Mouse (Mus musculus) common myeloid progenitor, adult 5-6 weeks (primary cell): ENCODE results near the gene Rad51b. TPM values are rescaled to one million over a fixed set of nuclear protein-coding genes. Genes with fewer than 3 reads are reported as not detected.

ENCODE experiments used
- ATAC-seq: replicated peaks from 2 replicates; pipeline ENCODE4 v1.8.0; 2016; ENCODE audit warnings: low read depth, mild to moderate bottlenecking, moderate TSS enrichment, inconsistent platforms; ENCODE audit not compliant: poor library complexity, severe bottlenecking
- total RNA-seq: library from RNA; stranded (forward); fragments of 200-1000, 187-1606 nt; gene quantifications from 2 replicates; pipeline ENCODE4 v1.2.3, GENCODE M21; 2017

The Rad51b gene
- total RNA-seq, 1 experiment from 2014 or later, result 10.8 TPM

DNA sequence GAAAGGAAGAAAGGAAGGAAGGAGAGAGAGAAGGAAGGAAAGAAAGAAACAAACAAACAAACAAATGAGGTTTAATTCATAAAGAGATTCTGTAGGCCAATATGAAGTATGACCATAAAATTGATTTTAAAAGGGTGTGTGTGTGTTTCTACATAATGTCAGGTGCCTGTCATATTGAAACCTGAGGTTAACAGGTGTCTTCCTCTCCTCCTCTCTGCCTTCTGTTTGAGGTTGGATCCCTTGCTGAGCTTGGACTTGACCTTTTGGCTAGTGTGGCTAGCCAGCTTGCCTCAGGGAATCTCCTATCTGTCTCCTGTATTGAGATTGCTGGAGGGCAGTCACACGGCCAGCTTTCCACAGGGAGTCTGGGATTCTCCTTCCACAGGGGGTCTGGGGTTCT, 506.6 kb downstream of the Rad51b start:
- ATAC-seq, result no peak

DNA sequence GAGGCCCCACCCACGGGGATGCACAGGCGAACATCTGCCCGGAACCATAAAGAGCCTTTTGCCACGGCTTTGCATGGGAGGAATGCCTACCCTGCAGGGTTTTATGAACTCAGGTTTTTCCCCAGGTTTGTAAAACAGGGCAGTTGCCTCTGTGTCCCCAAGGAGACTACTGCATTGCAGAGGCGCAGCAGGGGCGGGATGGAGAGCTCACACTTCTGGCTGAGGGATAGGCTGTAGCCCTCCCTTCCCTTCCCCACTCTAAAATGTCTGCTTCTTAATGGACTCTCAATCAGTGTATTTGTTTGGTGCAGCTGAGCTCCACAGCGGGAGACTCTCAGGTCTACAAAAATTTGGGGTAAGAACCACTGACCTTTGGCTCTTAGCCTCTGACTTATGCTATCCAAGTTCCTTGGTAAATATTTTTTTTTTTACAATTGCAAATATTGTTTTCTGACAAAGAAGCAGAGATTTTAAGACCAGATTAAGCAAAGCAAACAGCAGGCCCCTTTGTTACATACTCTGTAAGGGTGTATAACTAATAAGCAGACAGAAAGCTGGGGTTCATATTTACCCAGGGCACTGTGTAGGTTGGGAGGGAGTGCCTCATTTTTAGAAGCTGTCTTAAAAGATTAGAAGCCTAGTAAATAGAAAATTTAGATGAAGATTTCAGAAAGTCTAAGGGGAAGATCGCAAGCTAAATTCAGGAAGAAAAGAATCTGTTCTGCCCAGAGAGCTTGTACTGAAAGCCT, 507.9 kb downstream of the Rad51b start:
- no peak for ATAC-seq

DNA sequence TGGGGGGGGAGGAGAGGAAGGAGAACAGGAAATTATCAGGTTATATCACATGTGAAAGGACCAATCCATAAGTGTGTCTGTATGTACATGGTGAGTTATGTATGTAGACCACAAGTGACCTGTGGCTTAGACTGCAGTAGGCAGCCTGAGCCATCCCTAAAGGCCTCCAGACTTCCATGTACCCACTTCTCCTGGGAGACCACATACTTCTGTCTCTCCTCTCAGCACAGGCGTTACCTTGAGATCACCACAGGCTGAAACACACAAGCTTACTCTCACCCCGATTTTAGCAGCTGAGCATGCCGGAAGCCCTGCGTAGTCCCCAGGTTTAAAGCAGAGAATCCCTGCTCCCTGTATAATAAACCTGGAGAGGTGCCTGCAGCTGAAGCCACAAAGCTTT, 509.9 kb downstream of the Rad51b start:
- ATAC-seq, result no peak

DNA sequence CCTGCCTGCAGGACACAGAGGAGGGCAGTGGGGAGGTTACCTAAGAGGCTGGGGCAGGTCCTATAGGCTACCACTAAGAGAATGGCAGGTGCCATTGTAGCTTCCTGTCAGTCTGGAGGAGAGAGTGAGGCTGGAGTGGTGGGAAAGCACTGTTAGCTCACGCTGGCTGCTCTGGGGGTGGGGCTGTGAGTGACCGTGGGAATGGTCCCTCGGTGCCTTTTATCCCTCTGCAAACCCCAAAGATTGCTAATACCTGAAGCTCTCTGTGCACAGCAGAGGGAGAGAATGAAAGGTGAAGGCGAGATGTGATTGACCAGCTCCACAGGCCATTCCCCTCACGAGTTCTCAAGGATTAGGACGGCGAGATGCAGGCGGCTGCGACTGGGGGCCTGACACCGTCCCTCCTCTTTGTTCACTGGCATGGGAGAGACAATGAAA, 510.3 kb downstream of the Rad51b start:
- no peak for ATAC-seq

DNA sequence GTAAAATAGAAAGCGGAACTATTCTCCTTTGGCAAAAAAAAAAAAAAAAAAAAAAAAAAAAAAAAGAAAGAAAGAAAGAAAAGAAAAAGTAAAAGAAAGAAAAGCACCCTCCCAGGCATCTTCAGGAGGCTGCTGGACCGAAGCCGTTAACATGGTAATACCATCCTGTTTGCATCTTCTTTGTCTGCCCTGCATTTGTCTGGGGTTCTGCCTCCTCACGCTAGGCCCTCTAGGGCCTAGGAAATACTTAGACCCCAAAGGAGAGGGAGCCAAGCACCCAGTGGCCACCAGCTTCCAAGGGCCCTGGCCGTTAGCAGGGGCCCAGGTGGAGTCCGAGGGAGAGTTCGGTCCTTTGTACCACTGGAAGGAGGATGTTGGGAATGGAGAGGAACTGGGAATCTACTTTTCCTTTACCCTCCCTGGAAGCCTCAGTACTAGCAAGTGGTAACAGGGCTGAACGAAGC, 510.9 kb downstream of the Rad51b start:
- ATAC-seq, result no peak

DNA sequence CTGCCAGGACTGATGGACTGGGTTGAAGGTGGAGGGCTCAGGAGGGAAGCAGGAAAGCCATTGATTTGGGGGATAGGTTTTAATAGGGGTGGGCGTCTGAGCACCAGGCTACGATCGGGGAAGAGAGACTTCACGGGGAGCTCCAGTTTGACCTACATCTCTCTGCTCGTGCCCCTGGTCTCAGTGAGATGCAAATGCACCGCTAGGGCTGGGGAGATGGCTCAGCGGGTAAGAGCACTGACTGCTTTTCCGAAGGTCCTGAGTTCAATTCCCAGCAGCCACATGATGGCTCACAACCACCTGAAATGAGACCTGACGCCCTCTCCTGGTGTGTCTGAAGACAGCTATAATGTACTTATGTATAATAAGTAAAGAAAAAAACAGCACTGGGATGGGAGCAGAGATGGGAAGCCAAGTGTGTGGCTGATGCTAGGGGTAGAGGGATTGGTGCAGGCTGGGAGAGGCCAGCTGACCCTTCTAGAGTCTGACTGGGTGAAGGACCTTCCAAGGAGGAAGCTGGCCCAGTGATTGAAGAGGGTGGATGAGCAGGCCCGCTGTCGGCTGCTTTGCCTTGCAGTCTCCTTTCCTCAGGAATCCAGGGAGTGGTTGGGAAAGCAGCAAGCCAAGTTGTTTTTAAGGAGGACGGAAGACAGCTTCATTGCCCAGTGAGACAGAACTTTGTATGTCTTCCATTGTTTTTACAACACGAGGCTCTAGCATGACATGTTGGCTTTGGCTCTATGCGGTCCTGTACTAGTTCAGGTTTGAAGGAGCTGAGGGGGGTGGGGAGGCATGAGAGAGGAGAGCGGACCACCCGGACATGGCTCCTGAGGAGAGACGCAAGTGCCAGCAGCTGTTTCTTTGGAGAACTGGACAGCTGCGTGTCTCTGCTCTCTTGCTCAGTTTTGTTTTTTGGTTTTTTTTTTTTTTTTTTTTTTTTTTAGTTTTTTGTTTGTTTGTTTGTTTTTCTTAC, 511.6 kb downstream of the Rad51b start:
- ATAC-seq, result no peak

DNA sequence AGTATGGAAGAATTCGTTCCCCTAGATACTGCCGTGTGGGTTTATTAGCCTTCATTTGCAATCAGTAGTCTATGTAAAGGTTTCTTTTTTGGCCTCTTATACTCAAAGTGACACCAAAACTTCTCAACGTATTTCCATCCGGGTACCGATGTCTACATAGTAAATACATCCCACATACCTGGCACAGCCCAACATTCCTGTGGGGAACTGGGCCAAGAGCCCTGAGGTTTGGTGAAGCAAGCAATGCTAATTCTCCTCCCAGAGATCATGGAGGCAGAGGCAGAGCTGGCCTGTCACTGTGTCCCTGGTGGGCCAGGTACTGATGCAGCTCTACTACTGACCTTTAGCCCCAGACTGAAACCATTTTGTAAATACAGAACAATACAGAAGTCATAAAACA, 512.4 kb downstream of the Rad51b start:
- no peak for ATAC-seq

DNA sequence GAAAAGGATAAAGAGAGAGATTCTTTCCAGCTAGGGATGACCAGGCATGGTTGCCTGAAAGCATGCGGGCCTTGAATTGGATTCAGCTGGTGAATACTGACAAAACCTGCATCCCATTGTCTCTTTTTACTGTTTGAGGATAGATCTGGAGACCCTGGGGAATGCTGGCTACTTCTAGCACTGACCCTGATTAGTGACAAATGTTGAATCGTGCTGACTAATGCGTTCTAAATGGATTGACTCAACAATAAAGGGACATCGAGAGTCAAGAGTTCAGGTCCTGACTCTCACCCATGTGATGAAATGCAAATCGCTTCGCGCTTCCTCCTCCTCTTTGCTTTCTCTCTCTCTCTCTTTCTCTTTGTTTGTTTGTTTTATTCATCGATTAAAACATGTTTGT, 515.3 kb downstream of the Rad51b start:
- ATAC-seq, result no peak

DNA sequence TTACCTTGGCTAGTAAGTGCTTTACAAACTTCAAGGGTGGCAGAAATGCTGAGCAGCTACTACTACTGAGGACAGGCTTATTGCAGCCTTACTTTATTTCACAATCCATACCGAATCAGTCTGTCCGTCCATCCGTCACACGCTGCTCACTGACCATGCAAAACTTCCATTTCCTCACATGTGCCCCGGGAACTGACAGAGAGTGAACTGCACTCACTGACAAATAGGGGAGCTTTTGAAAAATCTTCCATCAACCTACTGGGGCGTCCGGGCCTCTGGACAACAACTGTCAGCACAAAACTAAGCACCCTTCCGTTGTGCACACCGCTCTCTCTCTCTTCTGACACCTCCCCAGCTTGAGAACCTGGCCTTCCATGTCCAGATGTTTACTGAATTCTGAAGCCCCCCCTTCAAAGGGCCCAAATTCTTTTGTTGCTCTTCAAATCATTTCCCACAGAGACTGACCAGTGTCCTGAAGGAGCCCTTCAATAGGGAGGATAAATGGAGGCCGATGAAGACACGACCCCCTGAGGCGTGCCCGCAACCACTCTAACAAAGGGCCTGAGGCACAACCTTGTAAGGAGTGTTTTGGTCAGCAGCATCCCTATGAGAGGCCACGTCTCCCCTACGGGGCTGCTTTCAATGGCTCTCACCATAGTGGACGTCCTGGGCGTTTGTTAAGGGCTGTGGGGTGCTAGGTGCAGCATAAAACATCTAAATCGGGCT, 515.9 kb downstream of the Rad51b start:
- no peak for ATAC-seq

DNA sequence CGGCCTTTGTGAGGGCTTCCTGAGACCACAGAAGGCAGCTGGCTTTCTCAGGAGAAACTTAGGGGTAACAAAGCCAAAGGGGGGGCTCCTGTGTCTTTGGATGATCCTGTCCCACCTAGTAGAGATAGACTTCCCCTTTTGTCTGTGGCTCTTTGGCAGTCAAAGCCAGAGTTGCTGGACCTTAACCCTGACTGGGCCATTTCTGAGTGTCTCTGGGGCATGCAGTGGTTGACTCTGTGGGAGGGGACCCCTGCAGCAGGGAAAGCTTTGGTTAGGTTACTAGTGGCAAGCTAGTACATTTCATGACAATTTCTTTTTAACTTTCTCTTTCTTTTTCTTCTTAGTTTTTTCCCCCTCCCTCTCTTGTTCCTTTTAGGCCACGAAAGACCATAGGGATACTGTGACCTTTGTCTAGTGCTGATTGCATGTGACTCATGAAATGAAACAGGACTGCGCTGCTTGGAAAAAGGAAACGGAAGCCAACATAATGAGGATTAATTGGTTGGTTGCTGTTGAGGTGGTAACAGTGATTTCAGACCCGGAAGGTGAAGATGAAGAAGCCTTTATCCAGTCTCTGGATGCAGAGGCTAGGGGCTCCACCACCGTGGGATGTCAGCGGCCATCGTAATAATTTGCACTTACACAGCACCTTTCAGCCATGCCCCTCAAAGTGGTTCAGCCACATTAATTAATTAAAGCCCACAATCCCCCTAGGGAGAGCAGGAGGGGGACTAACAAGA, 516.7 kb downstream of the Rad51b start:
- ATAC-seq, result no peak

DNA sequence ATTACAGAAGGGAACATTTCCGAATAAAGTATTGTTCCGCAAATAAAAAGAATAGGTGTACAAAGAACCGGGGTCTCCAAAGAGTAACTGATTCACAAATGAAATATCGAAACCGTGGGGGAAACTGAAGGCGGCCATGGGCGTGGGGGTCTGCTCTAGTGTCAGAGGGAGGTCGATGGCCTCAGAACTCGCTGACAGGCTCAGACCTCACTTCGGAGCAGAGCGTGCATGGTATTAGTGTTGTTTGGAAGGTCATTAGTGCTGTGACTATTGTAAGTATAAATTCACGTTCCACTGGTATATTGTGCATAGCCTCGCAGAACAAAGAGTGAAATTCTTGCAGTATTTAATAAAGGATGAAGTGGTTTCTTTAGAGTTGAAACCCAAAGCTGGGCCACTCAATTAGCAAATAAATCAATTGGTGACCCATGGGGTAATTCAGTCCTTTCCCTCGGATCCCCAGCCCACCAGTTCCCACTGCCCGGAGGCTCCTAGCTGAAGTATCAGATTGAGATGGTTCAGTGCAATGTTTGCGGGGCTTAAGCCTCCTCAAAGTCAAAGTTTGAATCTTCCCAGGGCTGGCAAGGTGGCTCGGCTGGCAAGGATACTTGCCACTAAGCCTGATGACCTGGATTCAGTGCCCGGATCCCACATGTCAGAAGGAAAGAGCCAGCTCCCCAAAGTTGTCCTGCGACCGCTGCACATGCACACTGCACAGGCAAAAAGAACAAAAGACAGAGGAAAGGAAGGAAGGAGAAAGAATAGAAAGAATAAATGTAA, 517.4 kb downstream of the Rad51b start:
- no peak for ATAC-seq

DNA sequence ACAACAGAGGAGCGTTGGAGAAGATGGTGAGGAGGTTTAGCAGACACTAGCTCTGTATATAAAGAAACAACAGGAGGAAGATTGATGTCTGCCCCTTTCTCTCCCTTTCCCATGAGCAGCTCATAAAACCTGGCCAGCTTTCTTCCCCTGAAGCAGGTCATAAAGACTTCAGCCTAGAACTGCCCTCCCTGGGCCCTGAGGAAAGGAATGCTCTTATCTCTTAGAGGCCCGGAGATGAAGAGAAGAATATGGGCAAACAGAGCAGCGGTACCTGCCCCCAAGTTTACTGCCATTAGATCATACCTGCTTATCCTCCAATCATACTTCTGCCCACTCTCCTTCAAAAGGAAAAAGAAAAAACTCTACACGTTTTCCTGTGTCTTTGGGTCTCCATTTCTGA, 519.2 kb downstream of the Rad51b start:
- no peak for ATAC-seq

DNA sequence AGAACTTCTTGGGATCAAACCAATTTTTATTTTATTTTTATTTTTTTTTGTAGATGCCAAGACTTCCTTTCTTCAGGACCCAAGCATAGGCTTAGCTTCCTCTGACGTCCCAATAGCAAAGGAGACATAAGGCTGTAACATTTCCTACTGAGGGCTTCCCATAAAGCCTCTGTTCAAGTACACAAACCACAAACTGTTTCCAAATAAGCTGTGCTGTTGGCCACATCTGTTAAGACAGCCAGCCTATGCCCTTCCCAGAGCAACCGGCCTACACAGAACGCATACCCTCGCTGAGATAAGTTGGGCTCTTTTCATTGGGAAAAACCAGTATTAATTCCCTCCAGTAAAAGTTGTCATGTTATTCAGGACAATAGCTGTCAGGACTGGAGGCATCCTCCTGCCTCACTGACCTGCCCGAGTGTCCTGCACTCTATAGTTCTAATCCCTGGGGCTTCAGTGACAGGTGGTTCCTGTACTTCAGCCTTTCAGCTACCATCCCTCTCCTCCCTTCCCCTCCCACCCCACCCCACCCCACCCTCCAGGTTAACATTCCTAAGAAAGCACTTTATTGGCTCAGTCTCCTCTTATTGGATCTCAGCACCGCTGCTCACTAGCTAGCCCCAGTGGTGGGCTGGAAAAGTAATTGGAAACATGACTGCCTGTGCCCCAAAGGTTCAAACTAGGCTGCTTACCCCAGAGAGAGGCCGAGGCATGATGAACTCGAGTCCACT, 523.3 kb downstream of the Rad51b start:
- no peak for ATAC-seq

DNA sequence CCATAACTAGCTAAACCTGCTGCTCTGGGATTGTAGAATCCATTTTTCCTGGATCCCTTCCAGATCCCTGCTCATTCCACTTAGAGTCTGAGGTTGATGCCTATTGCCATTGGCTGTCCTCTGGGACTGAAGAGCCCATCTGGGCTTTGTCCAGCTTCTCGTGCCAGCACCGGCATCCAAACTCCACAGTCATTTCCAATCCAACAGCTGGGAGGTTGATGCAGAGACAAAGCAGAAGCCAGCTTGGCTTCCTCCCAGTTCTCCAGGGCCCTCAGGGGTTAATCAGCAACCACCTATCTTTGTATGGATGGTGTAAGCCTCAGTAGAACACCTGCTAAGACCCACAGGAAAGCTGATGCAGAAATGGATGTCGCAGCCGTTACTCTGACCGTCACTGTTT, 524.8 kb downstream of the Rad51b start:
- ATAC-seq, result no peak

DNA sequence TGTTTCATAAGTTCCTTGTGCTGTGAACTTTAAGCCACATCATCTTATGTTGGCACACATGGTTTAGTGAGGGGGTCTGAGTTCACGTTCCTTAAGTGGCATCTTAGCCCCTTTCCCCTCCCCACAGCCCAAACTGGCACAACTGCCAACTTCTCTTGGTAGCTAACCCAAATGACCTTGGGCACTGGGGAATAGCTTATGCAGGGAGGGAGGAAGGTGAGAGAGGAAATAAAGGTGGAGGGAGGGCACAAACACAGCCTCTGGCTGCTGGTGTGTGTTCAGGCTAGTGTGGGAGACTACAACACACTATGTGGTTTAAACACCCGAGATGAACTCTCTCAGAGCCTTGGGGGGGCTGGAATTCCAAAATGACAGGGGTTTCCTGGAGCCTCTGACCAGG, 525.3 kb downstream of the Rad51b start:
- no peak for ATAC-seq

DNA sequence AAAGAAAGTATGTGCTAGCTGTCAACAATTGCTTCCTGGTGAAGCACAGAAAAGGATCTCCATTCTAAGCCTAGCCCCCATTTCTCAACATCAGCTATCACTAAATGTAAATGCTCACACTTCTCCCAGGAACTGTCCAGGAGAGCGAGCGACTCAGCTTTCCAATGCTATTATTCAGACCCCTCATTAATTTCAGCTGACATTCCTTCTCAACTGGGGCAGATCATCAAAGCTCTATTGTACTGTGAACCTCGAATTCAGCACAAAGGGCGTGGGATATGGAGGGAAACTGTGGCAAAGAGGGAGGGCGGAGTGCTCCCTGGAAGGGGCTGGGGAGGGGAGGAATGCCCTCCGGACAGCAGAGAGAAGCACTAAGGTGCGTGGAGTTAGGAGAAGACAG, 528.8 kb downstream of the Rad51b start:
- ATAC-seq, result no peak

DNA sequence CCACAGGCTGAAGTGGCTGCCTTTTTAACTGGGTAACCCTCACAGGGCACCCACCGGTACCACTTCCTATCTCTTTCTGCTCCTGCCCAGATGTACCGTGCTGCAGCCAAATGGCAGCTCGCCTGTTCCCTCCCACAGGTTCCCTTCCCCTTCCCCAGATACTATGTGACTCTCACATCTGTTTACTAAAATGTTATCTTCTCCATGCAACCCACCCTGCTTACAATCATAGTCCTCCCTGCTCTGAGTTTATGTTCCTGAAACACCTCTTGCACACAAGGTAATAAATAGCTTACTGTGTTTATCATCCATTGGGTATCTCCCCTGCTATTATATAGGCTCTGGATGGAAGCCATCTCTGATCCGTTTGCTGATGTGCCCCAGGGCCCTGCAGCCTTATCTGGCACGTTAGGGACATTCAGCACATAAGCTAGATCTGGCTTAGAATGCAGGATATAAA, 530.2 kb downstream of the Rad51b start:
- ATAC-seq, result peak; percentile 70

DNA sequence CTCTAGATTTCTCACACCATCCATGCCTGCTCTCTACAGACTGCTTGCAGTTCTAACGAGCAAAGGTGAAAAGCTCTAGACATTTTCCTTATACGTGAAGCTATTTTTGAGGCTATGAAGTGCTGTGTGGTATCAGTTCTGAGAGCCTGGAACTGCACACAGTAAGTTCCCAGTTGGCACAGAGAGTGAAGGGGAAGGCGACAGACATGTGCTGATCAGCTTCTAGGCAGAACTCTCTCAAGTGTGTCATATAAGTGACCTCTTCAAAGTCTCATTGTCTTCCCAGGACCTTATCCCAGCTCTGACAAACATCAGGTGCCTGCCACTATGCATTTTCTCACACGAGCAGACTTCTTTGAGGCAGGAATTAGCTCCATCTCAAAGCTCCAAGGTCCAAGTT, 530.7 kb downstream of the Rad51b start:
- ATAC-seq, result no peak
